Comparison of ENCODE assay signal across 10 mouse cellular contexts in genomic region chr10:21482659-21483058, GRCm38 (mm10).
"Had no signal": no experiment of that assay in that cellular context is flagged by ENCODE, and none has a peak within 500 bp of the region (broad histone marks: within the 10 kb centered on the region; RNA-seq: fewer than 3 reads in every experiment).

No protein-coding gene starts in this region.

- H3K36me3 ChIP-seq: limb, embryonic 10.5 days; liver, embryonic 15.5 days; midbrain, embryonic 13.5 days had no signal

- H3K9ac ChIP-seq: liver, embryonic 15.5 days; midbrain, embryonic 13.5 days had no signal

- H3K4me1 ChIP-seq: limb, embryonic 10.5 days; liver, embryonic 15.5 days; midbrain, embryonic 13.5 days had no signal

- DNase-seq: lung, adult 2 months; lung, postnatal 36 days; right cerebral cortex, adult 18-20 months; right cerebral cortex, postnatal 25 days; thymus, postnatal 4 days had no signal

- H3K4me3 ChIP-seq: limb, embryonic 10.5 days; liver, embryonic 15.5 days; midbrain, embryonic 13.5 days had no signal

- ATAC-seq: lung, postnatal 0 days; midbrain, embryonic 13.5 days had no signal

- H3K9me3 ChIP-seq: limb, embryonic 10.5 days; liver, embryonic 15.5 days had no signal

- H3K4me2 ChIP-seq: liver, embryonic 11.5 days; liver, embryonic 15.5 days; midbrain, embryonic 13.5 days had no signal

- H3K27me3 ChIP-seq: liver, embryonic 15.5 days; midbrain, embryonic 13.5 days had no signal

- H3K27ac ChIP-seq: limb, embryonic 10.5 days; liver, embryonic 15.5 days; midbrain, embryonic 13.5 days had no signal
